Mouse (Mus musculus) adrenal gland, postnatal 14 days (tissue): Measurements from ENCODE around the gene Epha10. TPM values are rescaled to one million over a fixed set of nuclear protein-coding genes. Genes with fewer than 3 reads are reported as not detected.

Experiments
- DNase-seq: peaks from one replicate; pipeline ENCODE4 v3.0.0; 2021; ENCODE audit warnings: mixed read lengths
- long read RNA-seq, 2 experiments: library from polyadenylated mRNA; stranded (forward); transcript quantifications; one replicate each; pipeline ENCODE4 v2.0.0; 2021
- total RNA-seq: library from RNA; stranded (reverse); gene quantifications from 2 replicates; pipeline ENCODE4 v1.2.3, GENCODE M21; 2021

The Epha10 gene
- 4.4 and 4.7 TPM in 2 replicates for total RNA-seq
- long read RNA-seq, experiment 1, partial matches to known transcripts: 2 of 5 reads
- long read RNA-seq, experiment 1, other reads (novel, unspliced or antisense): 3 of 5 reads
- long read RNA-seq, experiment 2, partial matches to known transcripts: 2 of 5 reads
- long read RNA-seq, experiment 2, other reads (novel, unspliced or antisense): 2 of 5 reads

GRCm38 (mm10) chr4:124880599-124880998 is at the start of gene Epha10:
Gene Epha10 (plus strand): TSS chr4:124880899.
- no peak for DNase-seq

DNA sequence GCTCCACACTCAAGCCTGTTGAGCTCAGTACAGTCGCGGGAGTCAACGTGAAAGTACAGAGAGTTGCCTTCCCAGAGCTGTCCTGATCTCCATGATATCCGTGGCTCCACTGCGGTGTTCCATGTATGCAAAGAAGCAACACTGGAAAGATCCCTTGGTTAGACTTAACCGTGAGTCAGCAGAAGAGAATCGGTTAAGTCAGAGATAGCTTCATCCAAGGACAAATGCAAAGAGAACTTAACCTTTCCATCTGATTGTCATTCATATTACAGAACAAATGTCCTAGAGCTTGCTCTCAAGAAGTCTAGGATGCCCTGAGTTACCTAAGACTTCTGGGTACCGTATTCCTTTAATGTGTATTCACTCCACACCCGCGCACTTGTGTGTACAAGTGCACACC is 47.9 kb upstream of the Epha10 start:
- no peak for DNase-seq

DNA sequence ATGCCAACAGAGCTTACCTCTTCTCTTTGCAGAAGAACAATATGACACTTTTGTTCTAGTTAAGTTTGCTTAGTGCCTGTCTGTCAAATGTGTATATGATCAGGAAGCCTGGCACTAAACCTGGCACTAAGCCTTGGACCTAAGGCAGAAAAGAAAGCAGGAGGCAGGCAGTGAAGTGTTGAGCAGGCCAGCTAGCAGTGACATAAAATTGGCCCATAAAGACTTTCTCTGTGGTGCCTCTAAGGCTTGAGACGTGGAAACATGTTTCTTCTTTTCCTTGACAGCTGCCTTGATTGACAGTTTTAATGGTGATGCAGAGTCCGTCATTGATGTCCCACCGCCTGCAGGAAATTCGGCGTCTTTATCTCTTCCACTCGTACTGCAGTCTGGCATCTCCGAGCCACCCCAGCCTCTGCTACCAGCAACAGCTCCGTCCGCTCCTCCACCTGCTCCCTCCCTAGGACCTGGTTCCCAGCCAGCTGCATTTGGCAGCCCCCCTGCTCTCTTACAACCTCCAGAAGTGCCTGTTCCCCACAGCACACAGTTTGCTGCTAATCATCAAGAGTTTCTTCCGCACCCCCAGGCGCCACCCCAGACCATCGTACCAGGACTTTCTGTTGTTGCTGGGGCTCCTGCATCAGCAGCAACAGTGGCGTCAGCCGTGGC is 42.5 kb upstream of the Epha10 start:
- no peak for DNase-seq

- DNase-seq: no peak
Observed at GRCm38 (mm10) chr4:124840998-124841397, 39.7 kb upstream of the Epha10 start.

GRCm38 (mm10) chr4:124843493-124843892 is 37.2 kb upstream of the Epha10 start:
- peak; percentile 74 for DNase-seq

DNA sequence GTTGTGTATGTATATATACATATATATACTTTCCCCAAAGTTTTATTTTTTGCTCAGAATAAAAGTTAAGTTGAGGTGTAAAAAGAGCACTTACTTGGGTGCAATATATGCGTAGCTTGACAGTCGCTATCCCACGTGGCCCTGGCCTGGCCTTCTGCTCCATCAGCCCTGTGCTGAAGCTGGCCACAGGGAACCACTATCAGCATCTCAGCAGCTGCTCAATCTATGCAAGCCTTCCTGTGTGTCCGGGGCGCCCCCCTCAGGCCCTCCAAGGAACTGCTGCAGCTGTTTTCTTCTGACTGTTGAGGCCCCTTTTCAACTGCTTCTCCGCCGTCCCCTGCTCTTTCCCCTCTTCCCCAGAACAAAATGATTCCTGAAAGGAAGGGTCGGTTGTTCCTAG is 33.1 kb upstream of the Epha10 start:
- DNase-seq: peak; percentile 91

DNA sequence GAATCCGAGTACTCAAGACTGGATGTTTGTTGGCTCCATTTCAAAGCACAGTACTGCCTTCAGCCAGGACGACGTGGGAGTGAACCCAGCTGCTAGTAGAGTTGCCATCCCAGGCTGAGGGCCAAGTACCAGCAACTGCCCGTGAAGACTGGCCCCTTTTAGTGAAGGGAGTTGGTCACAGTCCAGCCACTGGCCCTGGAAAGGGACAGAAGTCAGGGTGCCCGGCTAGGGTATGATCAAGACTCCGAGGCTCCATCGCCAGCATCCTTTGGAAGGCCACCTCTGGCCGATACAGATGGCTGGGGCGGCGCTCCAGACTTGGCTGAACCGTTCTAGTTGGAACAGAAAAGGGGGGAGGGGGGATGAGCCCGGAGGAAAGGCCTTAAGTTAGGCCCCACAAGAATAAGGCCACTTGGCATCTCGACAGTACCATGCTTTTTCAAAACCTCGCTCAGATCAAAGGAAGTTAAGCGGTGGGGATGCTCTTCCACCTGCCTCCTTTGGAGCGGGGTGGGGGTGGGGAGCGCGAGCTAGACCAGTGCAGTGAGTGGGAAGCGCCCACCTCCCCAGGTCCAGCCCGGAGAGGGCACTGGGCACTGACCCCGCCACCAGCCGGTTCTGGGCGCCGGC is 31.0 kb upstream of the Epha10 start:
- DNase-seq: peak; percentile 66

DNA sequence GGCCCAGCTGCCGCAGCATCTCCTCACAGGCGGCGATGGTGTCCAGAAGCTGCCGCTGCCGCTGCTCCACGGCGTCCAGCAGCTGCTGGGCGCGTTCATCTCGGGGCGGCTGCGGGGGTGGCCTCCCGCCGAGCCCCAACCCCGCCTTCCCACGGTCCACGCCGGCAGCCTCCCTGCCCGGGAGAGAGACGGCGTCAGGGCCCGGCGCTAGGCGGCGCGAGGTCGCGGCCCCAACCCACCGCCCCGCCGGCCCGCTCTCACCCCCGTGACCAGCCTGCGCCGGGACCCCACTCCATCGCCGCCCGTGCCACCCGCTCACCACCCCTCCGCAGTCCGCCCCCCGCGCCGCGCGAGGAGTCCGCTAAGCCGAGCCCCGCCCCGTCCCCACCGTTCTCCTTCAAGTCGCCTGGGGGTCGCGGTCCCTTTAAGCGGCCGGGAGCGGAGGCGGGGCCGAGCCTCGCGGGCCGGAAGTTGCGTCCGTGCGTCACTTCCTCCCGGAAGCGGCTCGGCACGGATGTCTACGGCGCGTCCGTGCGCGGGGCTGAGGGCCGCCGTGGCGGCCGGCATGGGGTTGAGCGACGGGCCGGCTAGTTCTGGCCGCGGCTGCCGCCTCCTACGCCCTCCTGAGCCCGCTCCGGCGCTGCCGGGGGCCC is 30.3 kb upstream of the Epha10 start, which contains the start of gene Yrdc:
Gene Yrdc, plus strand, starts transcription at position 419 of the 653 bp plus-strand sequence.
- DNase-seq: peak; percentile 97

- peak; percentile 93 for DNase-seq
Observed at GRCm38 (mm10) chr4:124850933-124851658, 29.6 kb upstream of the Epha10 start, which contains the start of gene 1110065P20Rik. Gene 1110065P20Rik (minus strand): TSS chr4:124851196.

DNA sequence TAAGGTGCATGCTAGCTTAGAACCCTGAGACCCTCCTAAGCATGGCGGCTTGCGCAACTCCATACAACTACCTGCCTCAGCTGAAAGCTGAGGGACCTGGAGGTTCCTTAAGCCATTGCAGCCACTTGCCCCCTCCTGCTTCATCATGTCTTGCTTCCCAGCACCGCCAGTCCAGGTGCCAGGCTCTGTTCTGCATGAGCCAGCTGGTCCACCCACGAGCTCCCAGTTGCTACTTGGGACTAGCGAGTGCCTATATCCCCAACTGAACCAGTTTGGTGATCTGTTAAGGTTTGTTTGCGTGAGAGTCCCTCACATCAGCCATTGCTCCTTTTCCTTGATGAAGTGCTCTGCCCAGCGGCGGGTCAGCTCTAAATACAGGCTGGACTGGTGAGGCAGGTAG is 24.4 kb upstream of the Epha10 start:
- DNase-seq: no peak

DNA sequence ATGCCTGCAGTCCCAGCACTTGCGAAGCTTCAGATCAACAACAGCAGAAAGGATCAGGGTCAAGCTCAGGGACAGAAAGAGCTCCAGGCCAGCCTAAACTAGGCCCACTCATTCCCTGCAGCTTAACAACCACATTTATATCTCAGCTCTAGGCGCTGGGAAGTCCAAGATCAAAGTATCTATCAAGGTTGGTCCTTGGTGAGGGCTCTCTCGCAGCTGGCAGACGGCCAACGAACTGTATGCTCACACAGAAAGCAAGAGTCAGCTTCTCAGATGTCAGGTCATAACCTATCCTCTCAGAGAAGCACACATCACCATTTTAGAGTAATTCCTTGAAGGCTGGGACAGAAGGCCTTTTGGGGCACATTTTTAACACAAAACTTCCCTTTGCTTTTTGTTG is 22.3 kb upstream of the Epha10 start:
- peak; percentile 90 for DNase-seq

DNA sequence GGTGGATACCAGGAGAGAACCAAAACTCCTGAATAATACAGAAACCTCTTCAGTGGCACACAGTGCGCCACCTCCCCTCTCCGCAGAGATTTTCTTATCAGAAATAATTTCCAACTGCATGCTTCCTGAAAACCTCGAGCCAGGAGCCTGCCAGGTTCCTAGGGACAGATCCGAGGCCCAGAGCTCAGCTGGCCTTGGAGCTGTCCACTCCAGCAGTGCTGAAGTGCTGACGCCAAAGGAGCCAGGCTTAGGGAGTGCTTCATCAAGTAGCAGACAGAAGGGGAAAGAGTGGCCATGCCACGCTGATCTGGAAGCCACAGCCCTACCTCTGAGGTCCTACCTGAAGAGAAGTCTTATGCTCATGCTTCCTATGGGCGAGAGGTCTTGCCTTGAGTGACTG is 20.3 kb upstream of the Epha10 start:
- peak; percentile 91 for DNase-seq

GRCm38 (mm10) chr4:124861283-124862188 is 19.2 kb upstream of the Epha10 start, which contains the start of gene Maneal:
Gene Maneal (minus strand): TSS chr4:124862171.
- DNase-seq: peak; percentile 17

DNA sequence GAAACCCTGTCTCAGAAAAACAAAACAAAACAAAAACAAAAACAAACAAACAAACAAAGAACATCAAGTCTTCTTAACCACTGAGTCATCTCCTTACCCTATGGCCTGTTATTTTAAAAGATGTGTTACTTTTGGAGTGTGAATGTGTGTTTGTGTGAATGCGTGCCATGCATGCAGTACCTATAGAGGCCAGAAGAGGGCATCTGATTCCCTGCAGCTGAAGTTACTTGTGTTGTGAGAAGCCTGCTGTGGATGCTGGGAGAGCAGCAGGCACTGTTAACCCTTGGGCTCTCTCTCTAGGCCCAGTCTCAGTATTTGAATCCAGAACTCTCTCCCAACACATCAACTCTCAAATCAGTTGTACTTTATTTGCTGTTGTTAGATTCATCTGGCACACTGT is 8.0 kb upstream of the Epha10 start:
- DNase-seq: no peak

DNA sequence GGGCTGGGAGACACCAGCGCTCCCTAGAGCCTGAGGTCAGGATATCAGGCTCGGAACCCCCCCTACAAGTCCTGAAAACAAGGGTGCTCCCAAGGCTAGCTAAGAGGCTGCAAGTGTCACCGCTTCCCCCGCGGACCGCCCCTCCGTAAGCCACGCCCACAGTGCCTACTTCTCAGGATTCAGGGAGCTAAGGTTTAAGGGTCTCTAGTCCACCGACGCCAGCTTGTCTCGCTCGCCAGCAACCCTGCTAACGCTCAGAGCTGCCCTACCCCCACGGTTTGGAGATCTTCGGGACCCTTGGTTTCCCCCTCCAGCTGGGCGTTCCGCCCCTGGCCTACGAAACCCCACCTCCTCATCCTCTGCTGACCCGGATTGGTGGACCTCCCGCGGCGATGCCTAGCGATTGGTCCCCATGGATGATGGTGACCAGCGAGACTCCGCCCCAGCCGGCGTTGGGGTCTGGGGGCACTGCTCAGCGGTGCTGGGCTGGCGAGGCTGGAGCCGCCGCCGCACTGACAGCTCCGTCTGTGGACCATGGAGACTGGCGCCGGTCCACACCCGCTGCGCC is 726 bp downstream of the Epha10 start:
- DNase-seq: peak; percentile 59

GRCm38 (mm10) chr4:124882151-124882729 is 1.5 kb downstream of the Epha10 start:
- DNase-seq: peak; percentile 82

- DNase-seq: no peak
Observed at GRCm38 (mm10) chr4:124888702-124889101, 8.0 kb downstream of the Epha10 start.

- no peak for DNase-seq
Observed at GRCm38 (mm10) chr4:124889935-124890334, 9.2 kb downstream of the Epha10 start.

GRCm38 (mm10) chr4:124890831-124891230 is 10.1 kb downstream of the Epha10 start:
- DNase-seq: no peak

- DNase-seq: no peak
Observed at GRCm38 (mm10) chr4:124893769-124894168, 13.1 kb downstream of the Epha10 start.
